Comparison of ENCODE assay signal across 17 mouse cellular contexts in the genomic region with DNA sequence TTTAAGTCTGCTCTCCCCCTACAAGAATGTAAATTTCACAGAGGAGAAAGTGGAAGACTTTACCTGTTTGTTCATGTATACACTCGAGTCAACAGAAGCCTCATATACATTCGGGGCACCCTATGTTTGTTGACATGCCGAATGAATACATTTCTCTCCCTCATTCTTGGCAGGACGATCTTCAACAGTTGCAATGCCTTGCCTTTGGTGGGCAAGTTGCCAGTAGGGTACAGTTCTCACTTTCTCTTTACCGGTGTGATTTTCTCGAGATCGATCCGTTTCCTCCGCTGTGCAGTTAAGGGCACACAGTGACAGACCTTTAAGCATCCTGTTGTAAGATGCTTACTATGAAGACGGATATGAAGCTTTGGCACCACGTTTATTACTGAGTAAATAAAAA. TPM values are rescaled to one million over a fixed set of nuclear protein-coding genes. Genes with fewer than 3 reads are reported as not detected.
DNase-seq lines count a peak whose midpoint lies in the region; ATAC-seq lines count a peak whose summit lies in the region.
"Had no signal": no experiment of that assay in that cellular context is flagged by ENCODE, and none has a peak within 500 bp of the region (broad histone marks: within the 10 kb centered on the region; RNA-seq: fewer than 3 reads in every experiment).

No protein-coding gene starts in this region.

- ATAC-seq in cerebellum, adult (ENCODE audit: insufficient number of reproducible peaks, low FRiP score, low TSS enrichment): no peak
- no peak for ATAC-seq in kidney, embryonic 16.5 days (ENCODE audit: low FRiP score, low TSS enrichment)
- peak; percentile 50 for ATAC-seq in CD4-positive, CD25-positive, alpha-beta regulatory T cell, adult 4 months
- no peak for ATAC-seq in megakaryocyte-erythroid progenitor cell, adult 5-6 weeks (replicated peaks; ENCODE audit: low FRiP score, low TSS enrichment, poor library complexity, severe bottlenecking)
- ATAC-seq: intestine, postnatal 0 days had no signal

- H3K36me3 ChIP-seq in kidney, embryonic 16.5 days (ENCODE audit: insufficient read depth, low read length): no peaks in the 10 kb centered on the region
- H3K36me3 ChIP-seq: embryonic facial prominence, embryonic 13.5 days; forebrain, embryonic 12.5 days; midbrain, embryonic 12.5 days; neural tube, embryonic 12.5 days had no signal

- no peak overlapping the region for H3K4me3 ChIP-seq in kidney, embryonic 16.5 days (ENCODE audit: low read length)

- H3K4me1 ChIP-seq in kidney, embryonic 16.5 days (ENCODE audit: insufficient read depth, low read length): no peaks in the 10 kb centered on the region

- H3K27me3 ChIP-seq in kidney, embryonic 16.5 days (ENCODE audit: insufficient read depth, low read length): peaks cover 45% of the 10 kb centered on the region

- 76% methylated on average over 11 of the region's 11 CpGs for WGBS in kidney, embryonic 16.5 days

- H3K27ac ChIP-seq in kidney, embryonic 16.5 days (ENCODE audit: low read length): no peak overlapping the region
- H3K27ac ChIP-seq: embryonic facial prominence, embryonic 13.5 days; forebrain, embryonic 12.5 days; left cerebral cortex, adult 2 months; midbrain, embryonic 12.5 days; neural tube, embryonic 12.5 days had no signal

- no peak overlapping the region for H3K4me2 ChIP-seq in kidney, embryonic 16.5 days (replicated peaks; ENCODE audit: low read depth, low read length)

- no peak overlapping the region for H3K9ac ChIP-seq in kidney, embryonic 16.5 days (replicated peaks; ENCODE audit: low read length)
- H3K9ac ChIP-seq: embryonic facial prominence, embryonic 13.5 days; forebrain, embryonic 12.5 days; midbrain, embryonic 12.5 days; neural tube, embryonic 12.5 days had no signal

- no peaks in the 10 kb centered on the region for H3K9me3 ChIP-seq in kidney, embryonic 16.5 days (ENCODE audit: low read length)
- H3K9me3 ChIP-seq: embryonic facial prominence, embryonic 13.5 days; forebrain, embryonic 12.5 days; midbrain, embryonic 12.5 days; neural tube, embryonic 12.5 days had no signal

- DNase-seq in cerebellum, adult 9-11 months: peak; percentile 22
- DNase-seq in kidney, adult 9 months: peak; percentile 10
- peak; percentile 17 to 28 for DNase-seq in cerebellum, postnatal 14 days
- no peak for DNase-seq in frontal cortex, postnatal 36 days (ENCODE audit: low spot score in 2 of 2)
- DNase-seq: B cell, adult 2 months; gastrocnemius, postnatal 36 days; liver had no signal

RNA-seq across cellular contexts. Expression of a gene that starts 2.1 kb away (rescaled TPM):
- 6.9 and 9.2 TPM in 2 replicates for polyA plus RNA-seq in kidney, embryonic 16.5 days (2015; fragmentation: Nextera tagmentation; extraction: Ambion mirVana)
- 10 to 100 TPM; 43.5 to 51.8 TPM for polyA plus RNA-seq in CD4-positive, CD25-positive, alpha-beta regulatory T cell, adult 4 months (2017; shearing (Covaris generic))
- total RNA-seq in megakaryocyte-erythroid progenitor cell, adult 5-6 weeks (2014; fragmentation: Nextera tagmentation): 28.5 and 35.0 TPM in 2 replicates
- total RNA-seq in megakaryocyte-erythroid progenitor cell, adult 5-6 weeks (2017): 33.5 and 38.6 TPM in 2 replicates

Comparison
In these comparisons a context has a peak if more than half of its experiments do, and no peak if none do; other contexts are left out.
1. DNase-seq: peak in cerebellum, adult 9-11 months (single experiment), kidney, adult 9 months (single experiment) and cerebellum, postnatal 14 days (2 of 2); none in frontal cortex, postnatal 36 days (0 of 2).